Mouse (Mus musculus) megakaryocyte-erythroid progenitor cell, adult 5-6 weeks (primary cell): ENCODE results near the gene Fads1. TPM values are rescaled to one million over a fixed set of nuclear protein-coding genes. Genes with fewer than 3 reads are reported as not detected.

Experiments
- ATAC-seq: replicated peaks from 2 replicates; pipeline ENCODE4 v1.8.0; 2016; ENCODE audit warnings: mild to moderate bottlenecking, inconsistent platforms; ENCODE audit not compliant: severe bottlenecking, poor library complexity, low FRiP score, low TSS enrichment
- total RNA-seq, 2 experiments: library from RNA; stranded (forward) in 1 of 2; stranded (reverse) in 1 of 2; fragments of 200-1000, 215-1000 nt in 1 of 2; fragments of >200 nt in 1 of 2; fragmentation: Nextera tagmentation in 1 of 2; gene quantifications; 2 replicates each; pipeline ENCODE4 v1.2.3; 2014 to 2017

Gene Fads1
- total RNA-seq, 2 experiments from 2014 or later: 26.6 to 51.2 TPM

GRCm38 (mm10) chr19:10235784-10236565 lies 53.3 kb downstream of the Fads1 start:
- ATAC-seq: no peak

- ATAC-seq: no peak; the same call in 1 of the 2 replicates
These were observed 55.8 kb downstream of the Fads1 start for GRCm38 (mm10) chr19:10238477-10238876.

- ATAC-seq: no peak
These were observed 56.7 kb downstream of the Fads1 start for GRCm38 (mm10) chr19:10239419-10239818.

- ATAC-seq: no peak
These were observed 57.4 kb downstream of the Fads1 start for GRCm38 (mm10) chr19:10239975-10240653.

- ATAC-seq: peak; percentile 35
These were observed 58.1 kb downstream of the Fads1 start, which contains the start of gene Myrf for GRCm38 (mm10) chr19:10240654-10241305. TSS of gene Myrf (minus strand) at chr19:10240748.

GRCm38 (mm10) chr19:10242916-10243315 lies 60.2 kb downstream of the Fads1 start:
- ATAC-seq: no peak

GRCm38 (mm10) chr19:10244183-10244582 lies 61.5 kb downstream of the Fads1 start:
- ATAC-seq: 0 out of 2 replicates have a peak, but pooled peaks have one; percentile 32

Other genes starting within 250 kb of the Fads1 start
- 1,910 and 1,948 TPM in 2 replicates for gene Fth1, start 202.3 kb upstream of the Fads1 start, total RNA-seq (2014; fragmentation: Nextera tagmentation)
- gene Fth1, start 202.3 kb upstream of the Fads1 start, total RNA-seq (2017): 775 and 886 TPM in 2 replicates
- not detected in 2 replicates for gene Best1, start 181.3 kb upstream of the Fads1 start, total RNA-seq (2014; fragmentation: Nextera tagmentation)
- not detected in 2 replicates for gene Best1, start 181.3 kb upstream of the Fads1 start, total RNA-seq (2017)
- 16.1 and 23.6 TPM in 2 replicates for gene Rab3il1, start 181.2 kb upstream of the Fads1 start, total RNA-seq (2014; fragmentation: Nextera tagmentation)
- gene Rab3il1, start 181.2 kb upstream of the Fads1 start, total RNA-seq (2017): 6.0 and 20.1 TPM in 2 replicates
- 22.8 and 23.9 TPM in 2 replicates for gene Fads3, start 141.3 kb upstream of the Fads1 start, total RNA-seq (2014; fragmentation: Nextera tagmentation)
- 15.9 and 18.7 TPM in 2 replicates for gene Fads3, start 141.3 kb upstream of the Fads1 start, total RNA-seq (2017)
- gene Fads2, start 81.1 kb upstream of the Fads1 start, total RNA-seq (2014; fragmentation: Nextera tagmentation): 67.8 and 78.3 TPM in 2 replicates
- gene Fads2, start 81.1 kb upstream of the Fads1 start, total RNA-seq (2017): 47.2 and 69.6 TPM in 2 replicates
- gene Tmem258, start 21.1 kb downstream of the Fads1 start, total RNA-seq (2014; fragmentation: Nextera tagmentation): 222 and 247 TPM in 2 replicates
- gene Tmem258, start 21.1 kb downstream of the Fads1 start, total RNA-seq (2017): 196 and 256 TPM in 2 replicates
- 112 and 116 TPM in 2 replicates for gene Fen1, start 21.3 kb downstream of the Fads1 start, total RNA-seq (2014; fragmentation: Nextera tagmentation)
- gene Fen1, start 21.3 kb downstream of the Fads1 start, total RNA-seq (2017): 136 and 160 TPM in 2 replicates
- not detected in 2 replicates for gene Myrf, start 57.9 kb downstream of the Fads1 start, total RNA-seq (2014; fragmentation: Nextera tagmentation)
- not detected in 2 replicates for gene Myrf, start 57.9 kb downstream of the Fads1 start, total RNA-seq (2017)
- not detected in 2 replicates for gene Dagla, start 122.0 kb downstream of the Fads1 start, total RNA-seq (2014; fragmentation: Nextera tagmentation)
- gene Dagla, start 122.0 kb downstream of the Fads1 start, total RNA-seq (2017): not detected in 2 replicates
- gene Syt7, start 206.2 kb downstream of the Fads1 start, total RNA-seq (2014; fragmentation: Nextera tagmentation): not detected in 2 replicates
- gene Syt7, start 206.2 kb downstream of the Fads1 start, total RNA-seq (2017): not detected in 2 replicates